Mouse (Mus musculus): Measurements from ENCODE around the gene Hist1h2bg. TPM values are rescaled to one million over a fixed set of nuclear protein-coding genes. Genes with fewer than 3 reads are reported as not detected.
"Not testable (repeated sequence)": the region's sequence is repeated elsewhere in the genome, so short reads cannot be mapped to it uniquely, and the experiment has no call there.

The Hist1h2bg gene
- total RNA-seq, 2 experiments from 2014 or later = 54.4 to 56.8 TPM

DNA sequence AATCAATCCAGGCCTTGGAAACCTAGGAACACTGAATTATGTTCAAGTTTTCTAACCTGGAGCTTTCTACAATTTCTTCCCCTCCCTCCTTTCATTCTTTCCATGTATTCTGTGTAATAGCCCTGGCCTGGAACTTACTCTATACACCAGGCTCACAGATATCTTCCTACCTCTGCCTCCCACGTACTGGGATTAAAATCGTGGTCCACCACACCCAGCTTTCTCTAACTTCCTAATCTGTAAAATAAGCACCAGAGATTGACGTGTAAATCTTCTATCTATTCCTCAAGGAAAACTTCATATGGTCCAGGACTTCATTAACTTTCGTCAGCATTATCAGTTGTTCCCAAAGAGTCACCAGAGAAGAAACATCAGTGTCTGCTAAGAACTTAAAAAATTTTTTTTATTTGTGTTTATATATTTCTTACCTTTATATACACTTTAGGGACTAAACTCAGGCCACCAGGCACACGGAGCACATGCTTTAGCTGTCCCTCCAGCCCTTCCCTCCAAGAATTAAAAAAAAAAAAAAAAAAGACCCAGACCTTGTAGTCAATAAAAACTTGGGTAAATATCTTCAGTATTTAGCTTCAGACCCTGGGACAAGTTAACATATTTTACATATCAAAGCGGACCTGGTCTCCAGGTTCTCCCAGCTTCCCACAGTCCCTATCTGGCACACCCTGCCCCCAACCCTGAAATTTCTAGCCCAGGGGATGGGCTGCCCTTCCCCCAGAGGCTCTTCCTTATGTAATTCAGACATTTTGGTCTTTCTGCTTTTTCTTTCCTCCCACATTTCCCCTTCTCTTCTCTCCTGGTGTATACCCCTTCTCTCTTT is 11.2 kb downstream of the Hist1h2bg start:
- no peak for DNase-seq (ENCODE audit: low spot score in 2 of 2)

DNA sequence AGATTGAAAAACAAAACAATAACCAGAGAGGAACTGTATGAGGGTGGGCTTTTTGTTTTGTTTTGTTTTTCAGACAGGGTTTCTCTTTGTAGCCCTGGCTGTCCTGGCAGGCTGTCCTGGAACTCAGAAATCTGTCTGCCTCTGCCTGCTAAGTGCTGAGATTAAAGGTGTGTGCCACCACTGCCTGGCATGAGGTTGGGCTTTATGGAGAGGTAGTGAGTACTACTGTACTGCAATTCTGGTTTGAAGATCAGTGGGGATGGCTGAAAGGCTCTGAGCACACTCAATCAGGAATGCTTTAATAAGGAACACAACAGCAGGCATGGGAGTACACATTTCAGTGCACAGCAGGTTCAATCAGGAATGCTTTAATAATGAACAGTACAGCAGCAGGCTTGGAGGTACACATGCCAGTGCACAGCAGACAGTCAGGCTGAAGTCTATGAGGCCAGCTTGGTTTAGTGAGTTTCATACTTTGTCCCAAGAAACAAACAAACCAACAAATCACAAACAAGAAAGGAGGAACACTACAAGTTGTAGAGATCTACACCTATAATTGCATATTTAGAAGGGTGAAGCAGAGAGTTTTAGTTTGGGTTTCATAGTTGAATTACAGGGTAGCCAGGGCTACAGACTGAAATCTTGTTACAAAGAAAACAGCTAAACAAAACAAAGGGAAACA is 12.3 kb downstream of the Hist1h2bg start:
- no peak for DNase-seq (ENCODE audit: low spot score in 2 of 2)

DNA sequence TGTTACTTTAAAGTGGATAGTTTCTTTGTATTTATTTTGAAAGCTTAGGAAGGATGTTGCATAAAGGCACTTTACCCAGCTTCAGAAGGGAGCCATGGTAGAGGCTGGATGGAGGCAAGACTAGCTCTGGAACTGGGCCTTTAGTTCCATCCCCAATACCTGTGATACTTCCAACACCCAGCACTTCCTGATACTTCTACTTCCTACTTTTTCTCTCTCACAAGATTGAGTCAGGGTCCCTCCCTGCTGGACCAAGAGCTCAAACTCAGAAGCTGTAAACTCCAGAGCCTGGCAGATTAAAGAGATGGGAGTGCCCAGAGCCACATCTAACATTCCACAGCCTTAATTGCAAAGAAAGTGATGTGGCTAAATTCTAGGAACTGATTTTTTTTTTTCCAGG is 13.1 kb downstream of the Hist1h2bg start:
- no peak for DNase-seq (ENCODE audit: low spot score in 2 of 2)

DNA sequence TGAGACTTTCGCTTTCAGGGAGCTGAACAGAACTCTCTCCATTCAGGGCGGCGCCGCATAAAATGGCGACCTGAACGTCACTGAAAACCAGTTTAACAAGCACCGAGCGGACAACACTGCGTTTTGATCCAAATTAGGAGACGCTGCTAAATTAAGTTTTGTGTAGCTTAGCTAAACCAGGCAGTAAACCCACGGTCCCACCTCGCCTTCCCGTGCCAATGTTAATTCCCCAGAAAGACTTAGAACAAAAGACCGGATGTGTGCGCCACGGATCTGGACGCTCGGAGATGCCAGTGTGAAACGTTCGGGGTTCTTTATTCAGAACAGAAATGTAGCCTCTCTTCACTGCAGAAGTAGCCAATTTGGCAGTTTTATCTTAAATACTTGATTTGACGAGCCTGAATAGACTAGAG is 13.8 kb downstream of the Hist1h2bg start:
- DNase-seq (ENCODE audit: low spot score in 2 of 2) = peak; percentile 53 to 54

DNA sequence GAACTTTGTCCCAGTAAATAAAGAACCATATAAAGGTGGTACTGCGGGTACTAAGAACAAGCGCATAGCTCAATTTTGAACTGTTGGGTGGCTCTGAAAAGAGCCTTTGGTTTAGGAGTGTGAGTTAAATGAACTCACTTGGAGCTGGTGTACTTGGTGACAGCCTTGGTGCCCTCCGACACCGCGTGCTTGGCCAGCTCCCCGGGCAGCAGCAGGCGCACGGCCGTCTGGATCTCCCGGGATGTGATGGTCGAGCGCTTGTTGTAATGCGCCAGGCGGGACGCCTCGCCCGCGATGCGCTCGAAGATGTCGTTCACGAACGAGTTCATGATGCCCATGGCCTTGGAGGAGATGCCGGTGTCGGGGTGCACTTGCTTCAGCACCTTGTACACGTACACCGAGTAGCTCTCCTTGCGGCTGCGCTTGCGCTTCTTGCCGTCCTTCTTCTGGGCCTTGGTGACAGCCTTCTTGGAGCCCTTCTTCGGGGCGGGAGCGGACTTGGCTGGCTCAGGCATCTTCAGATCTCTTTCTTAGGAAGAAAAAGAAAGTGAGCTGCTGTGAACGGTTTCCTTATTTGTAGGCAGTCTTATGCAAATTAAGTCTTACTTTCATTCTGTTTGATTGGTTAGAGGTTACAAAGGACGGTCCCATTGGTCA is 14.4 kb downstream of the Hist1h2bg start:
- DNase-seq (ENCODE audit: low spot score in 2 of 2) = peak; percentile 52 to 59

DNA sequence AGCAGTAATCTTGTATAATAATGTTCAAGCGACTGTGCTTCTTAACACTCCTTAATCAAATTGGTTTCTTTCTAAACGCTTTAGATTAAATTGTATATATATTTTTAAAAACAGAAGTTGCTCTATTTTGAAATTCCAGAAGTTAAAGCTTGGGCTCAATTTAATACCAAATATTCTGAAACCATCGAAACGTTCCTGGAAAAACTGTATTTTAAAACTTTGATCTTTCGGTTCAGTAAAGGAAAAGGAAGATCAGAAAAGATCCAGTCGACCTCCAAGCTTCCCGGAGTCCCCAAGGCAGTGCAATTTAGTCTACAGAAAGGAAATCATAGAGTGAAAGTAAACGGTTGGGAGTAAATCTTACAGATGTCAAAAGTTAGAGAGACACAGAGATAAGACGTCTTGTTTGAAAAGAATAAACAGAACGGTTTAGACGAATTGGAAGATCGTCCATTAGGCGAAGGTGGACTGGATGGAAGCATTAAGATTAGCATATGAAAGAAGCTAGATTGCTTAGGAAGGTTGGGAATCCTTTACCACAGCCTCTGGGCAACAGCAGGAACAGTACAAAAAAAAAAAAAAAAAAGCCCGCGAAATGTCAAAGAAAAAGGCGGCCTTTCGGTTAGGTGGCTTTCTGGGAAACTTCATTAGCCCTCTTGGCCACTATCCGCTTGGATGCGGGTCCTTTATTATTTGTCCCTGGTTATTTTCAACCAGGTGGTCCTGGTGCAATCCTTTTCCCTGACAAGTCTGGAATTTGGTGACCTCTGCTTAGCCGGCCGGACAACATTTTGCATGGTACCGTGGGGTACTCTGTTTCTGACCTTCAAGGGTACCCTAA is 15.1 kb downstream of the Hist1h2bg start:
- no peak for DNase-seq (ENCODE audit: low spot score in 2 of 2)

DNA sequence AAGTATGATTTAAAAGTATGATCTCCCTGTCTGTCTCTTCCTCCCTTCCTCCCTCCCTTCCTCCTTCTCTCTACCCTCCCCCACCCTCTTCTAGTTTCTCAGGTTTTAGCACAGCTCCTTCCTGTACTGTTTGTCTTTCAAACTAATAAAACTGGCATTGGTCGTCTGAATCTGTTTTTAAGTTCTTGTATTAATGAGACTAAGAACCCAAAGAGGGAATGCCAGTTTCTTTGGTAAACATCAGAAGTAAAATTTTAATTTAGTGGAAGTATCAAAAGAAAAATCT is 15.7 kb downstream of the Hist1h2bg start:
- no peak for DNase-seq (ENCODE audit: low spot score in 2 of 2)

DNA sequence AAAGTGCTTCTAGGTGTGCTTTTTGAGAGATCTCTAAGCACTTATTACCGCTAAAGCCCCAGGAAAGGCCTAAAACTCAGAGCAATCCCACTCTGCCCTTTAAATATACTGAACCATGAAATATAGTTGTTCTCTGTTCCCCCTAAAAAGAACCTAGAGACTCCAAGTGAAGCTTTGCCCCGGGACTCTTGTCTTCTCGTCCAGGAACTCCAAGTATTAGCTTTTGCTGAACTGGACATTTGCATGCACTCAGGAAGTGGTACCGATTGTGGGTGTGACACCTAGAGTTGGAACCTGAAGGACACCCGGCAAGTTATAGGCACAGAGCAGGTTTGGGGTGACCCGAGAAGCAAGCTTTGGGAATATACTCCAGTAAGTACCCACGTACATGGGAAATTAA is 20.0 kb downstream of the Hist1h2bg start:
- DNase-seq (ENCODE audit: low spot score in 2 of 2) = no peak

DNA sequence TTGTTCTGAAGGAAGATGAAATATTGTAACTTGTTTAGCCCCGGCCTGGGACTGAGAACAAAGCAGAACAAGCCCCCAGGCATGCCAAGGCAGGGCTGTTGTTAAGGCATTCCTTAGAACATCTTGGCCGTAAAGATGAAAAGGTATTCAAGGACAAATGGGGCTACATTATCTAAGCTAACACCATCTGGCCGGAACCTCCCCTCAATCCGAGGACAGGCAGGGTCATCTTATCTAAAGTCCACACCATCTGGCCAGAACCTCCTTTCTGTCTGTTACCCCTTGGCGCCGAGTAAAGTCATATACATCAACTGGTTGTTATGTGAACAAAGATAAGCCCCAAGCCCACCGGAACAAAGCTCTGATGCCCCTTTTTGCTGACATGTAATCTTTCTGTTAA is 20.7 kb downstream of the Hist1h2bg start:
- not testable (repeated sequence) for DNase-seq (ENCODE audit: low spot score in 2 of 2)

DNA sequence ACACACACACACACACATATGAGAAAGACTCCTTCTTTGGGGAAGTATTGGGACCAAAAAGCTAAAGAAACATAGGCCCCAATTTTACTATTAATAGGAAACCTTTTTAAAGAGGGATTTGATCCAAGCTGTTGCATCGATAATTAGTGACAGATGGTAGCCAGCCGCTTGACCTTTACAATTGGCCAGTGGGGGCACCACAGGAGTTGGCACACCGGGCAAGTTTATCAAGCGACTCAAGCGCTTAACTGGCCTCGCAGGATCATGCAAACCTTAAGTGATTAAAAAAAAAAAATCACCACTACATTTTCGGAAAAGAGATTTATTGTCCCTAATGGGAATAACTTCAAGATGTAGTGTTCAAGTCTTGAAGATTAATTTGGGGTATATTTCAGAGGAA is 21.4 kb downstream of the Hist1h2bg start:
- DNase-seq (ENCODE audit: low spot score in 2 of 2) = no peak

DNA sequence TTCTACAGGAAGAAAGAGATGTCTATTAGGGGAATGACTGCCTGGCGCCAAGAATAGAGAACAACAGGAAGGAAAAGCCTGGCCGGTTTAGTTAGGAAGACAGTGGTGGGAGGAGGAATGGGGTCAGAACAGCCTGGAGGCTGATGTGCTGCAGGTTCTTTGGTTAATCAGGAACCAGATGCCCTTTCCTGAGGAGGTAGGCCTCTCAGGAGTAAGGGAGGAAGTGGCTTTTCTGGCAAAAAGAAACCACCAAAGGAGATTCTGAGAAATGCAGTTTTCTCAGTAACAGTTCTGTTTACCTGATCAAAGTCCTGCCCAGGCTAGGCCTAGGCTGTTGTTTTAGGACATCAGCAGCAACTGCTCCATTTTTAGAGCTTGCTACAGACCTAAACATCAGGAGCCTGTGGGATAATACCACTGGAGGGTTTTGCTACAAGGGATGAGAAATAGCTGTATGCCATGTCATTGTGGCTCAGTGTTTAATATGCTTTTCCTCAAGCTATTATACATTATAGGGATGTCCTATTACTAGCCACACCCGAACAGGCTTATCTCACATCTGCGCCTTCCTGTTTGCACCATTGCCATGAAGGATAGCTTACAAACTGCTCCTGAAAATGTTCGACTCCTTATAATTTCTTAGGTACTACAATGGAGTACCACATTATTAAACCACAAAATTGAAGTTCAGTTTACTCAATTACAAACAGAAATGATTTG is 22.0 kb downstream of the Hist1h2bg start:
- no peak for DNase-seq (ENCODE audit: low spot score in 2 of 2)

DNA sequence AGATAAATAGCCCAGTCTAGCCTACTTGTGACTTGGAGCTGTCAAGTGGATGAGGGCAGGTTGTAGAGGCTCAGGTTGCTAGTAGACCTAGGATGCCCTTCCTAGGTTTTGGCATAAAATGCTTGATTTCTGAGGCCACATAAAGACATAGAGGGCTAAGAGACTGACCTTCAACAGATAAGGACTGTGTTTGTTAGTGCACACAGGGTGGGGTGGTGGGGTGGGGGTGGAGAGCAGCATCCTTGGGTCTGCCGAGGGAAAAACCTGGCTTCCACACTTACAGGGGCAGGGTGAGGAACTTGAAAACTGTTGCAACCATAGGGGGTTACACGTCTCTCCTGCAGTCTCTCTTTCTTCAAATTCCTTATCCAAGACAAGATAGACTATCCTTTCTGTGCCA is 24.0 kb downstream of the Hist1h2bg start:
- DNase-seq (ENCODE audit: low spot score in 2 of 2) = no peak

DNA sequence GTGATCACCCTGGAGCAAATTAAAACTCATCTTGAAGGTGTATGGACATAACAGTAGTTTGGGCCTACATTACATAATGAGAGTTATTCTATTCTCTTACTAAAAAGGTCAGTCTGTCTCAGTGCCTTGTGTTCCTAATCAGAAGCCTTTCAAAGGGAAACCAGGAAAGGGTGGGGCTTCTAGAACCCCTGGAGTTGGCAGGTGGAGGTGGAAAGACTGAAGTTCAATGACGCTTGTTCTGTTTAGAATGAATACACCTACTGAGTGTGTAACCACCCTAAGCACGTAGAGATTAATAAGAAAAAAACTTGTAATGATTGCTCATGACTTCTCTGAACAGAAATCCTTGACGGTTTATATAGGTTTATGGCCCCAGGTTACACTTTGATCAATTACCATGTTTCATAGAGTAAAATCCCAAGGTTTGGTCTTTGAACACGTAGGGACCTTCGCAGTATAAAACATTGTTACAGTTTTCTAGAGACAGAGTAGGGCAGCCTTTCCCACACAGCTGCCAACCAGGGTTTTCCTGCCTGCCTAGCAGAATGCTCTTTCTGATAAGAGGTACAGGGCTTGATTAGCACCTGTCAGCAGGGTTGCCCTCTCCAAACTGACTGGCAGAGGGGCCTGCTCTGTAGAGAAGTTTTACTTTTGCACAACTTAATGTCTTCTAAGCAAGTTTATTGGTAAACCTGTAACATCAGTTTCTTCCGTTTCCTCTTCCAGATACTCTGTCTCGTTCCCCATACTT is 24.6 kb downstream of the Hist1h2bg start:
- DNase-seq (ENCODE audit: low spot score in 2 of 2) = no peak

DNA sequence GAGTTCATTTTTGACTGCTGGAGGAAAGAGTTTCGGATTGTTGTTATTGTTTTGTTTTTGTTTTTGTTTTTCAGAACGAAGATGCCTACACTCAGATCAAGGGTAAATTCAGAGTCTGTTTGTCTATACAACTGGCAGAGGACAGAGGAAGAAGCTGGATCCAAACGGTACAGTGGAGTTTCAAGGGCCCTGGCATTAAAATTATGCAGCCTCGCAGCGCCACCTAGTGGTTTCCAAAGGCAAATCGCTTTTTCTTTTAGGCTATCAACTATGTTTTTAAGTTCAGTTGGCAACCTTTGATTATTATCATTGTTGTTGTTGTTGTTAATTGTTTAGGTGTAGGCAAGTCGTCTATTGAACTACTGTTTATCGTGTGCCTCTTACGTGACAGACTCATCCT is 26.8 kb downstream of the Hist1h2bg start:
- peak; percentile 83 to 84 for DNase-seq (ENCODE audit: low spot score in 2 of 2)

DNA sequence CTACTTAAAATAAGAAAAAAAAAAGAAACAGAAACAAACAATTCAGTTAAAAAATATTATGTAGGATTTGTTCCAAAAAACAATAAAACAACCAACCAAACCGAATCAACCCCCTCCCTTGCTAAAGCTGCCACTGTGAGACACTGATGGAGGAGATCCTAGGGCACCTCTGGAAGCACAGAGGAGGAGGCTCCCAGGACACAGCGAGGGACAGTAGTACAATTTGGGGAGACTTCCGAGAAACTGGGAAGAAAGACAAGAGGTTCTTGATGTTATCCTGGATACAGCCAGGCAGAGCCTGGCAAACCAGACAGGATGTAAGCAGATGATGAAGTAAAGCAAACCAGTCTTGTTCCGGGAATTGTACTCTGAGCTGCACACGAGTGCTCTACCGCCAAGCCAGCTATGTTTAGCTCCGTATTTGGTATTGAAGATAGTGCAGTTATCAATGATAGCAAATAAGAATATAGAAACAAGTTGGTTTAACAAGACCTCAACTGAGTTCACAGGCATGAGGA is 32.0 kb downstream of the Hist1h2bg start:
- DNase-seq (ENCODE audit: low spot score in 2 of 2) = no peak

DNA sequence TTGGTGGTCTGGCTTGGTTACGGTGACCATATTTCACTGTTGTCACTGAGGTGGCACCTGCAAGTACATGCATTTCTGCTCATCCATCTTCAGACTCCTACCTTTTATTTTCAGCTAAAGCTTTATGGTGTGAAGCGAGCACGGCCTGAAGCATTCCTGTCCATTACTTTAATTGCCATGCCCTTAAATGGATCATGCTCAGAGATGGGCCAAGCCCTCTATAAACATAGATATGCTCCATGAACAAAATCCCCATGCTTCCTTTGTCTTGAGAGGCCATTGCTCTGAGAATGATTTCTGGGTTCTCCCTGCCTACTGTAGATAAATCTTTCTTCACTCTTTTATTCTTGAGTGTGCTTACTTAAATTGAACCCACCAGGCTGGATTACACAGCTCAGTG is 33.3 kb downstream of the Hist1h2bg start:
- DNase-seq (ENCODE audit: low spot score in 2 of 2) = no peak

DNA sequence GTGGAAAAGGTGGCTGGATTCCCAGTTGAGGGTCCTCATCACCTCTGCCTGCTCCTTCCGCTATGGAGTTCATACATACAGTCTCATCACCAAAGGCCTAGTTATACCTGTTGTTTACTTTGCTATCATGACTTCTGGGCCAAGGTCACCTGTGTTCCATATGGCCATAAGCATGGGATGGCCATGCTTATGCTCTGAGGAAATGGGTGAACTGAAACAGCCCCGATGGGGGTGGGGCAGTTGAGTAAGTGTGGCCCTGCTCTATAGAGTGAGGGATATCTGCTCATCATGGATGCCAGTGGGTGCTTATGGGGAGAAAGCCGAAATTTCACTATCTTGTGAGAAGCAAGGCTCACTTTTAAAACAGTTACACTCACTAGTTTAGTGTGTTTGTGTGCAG is 33.9 kb downstream of the Hist1h2bg start:
- DNase-seq (ENCODE audit: low spot score in 2 of 2) = no peak

DNA sequence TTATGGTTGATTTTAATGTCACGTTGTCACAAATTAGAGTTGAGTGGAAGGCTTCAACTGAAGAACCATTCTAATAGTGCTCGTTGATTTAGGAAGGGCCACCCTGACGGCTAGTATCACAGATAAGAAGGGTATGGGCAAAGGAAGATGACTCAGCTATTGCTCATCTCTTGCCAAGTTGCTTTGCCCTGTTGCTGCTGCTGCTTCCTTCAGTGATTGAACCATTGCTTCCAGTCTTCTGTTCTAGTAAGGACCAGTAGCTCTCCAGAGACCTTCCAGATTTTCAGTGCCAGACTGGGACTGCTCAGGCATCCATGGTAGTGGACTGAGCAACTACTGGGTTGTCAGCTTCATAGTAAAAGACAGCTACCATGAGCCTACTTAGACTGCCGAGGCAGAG is 38.0 kb downstream of the Hist1h2bg start:
- DNase-seq (ENCODE audit: low spot score in 2 of 2) = peak in 1 of 2 experiments; percentile 9

DNA sequence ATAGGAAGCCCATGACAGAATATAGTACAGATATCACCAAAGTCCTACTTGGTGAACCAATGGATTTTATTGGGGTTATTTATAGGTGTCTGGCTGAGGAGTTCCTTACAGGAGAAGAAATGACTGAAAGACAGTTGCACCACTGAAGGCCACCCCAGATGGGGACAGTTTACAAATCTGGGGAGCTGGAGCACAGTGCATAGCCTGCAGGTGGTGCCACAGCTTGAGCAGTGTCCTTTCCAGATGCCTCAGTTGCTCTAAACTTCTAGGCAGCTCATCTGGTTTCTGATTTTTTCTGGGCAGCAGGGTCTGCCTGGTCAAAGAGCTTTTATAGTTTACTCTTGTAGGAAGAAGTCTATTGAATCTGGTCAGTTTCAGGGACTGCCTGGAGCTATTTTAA is 38.6 kb downstream of the Hist1h2bg start:
- no peak for DNase-seq (ENCODE audit: low spot score in 2 of 2)

DNA sequence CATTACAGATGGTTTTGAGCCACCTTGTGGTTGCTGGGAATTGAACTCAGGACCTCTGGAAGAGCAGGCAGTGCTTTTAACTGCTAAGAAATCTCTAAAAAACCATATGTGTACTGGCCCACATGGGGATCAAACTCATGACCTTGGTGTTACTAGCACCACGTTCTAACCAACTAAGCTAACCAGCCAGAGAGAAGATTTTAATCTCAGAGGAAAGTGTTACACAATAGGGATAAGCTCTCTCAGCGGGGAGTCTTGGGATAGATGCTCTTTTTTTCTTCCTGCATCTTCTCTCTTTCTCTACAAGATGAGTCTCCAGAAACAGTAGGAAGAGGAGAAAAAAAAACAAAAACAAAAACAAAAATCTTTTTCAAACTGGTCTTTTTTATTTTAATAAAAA is 39.2 kb downstream of the Hist1h2bg start:
- DNase-seq (ENCODE audit: low spot score in 2 of 2) = no peak
